Mouse (Mus musculus) ZHBTc4 (cell line): ENCODE results near the gene Plekhg5.
A peak's percentile ranks its signal among the peaks of the same experiment; 100 is the strongest.

Source experiments
- DNase-seq: peaks from one replicate; pipeline ENCODE4 v3.0.0-alpha.2; 2011; ENCODE audit warnings: low read depth, low spot score

Gene Plekhg5

DNA sequence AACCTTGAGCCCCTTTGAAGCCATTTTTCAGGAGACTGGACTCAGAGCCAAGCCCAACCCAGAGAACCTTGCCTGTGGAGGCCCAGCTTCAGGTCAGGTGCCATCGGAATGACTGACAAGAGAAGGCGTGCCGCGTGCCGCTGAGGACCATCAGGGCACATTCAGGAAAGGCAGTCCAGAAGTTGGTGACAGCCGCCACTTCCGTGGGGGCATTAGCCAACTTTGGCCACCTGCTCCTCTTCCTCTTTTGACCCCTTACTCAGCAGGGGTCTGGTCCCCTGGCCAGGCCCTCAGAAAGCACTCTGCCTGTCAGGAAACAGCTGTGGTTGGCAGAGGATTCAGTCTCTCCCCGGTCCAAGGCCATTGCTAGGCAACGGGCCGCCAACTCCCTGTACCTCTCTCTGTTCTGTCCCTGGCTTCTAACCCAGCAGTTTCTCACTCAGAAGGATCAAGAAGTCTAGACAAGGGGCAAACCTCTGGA is at the start of gene Plekhg5:
TSS of gene Plekhg5 (plus strand) at position 378 of the 481 bp plus-strand sequence.
- DNase-seq, result peak; percentile 51

DNA sequence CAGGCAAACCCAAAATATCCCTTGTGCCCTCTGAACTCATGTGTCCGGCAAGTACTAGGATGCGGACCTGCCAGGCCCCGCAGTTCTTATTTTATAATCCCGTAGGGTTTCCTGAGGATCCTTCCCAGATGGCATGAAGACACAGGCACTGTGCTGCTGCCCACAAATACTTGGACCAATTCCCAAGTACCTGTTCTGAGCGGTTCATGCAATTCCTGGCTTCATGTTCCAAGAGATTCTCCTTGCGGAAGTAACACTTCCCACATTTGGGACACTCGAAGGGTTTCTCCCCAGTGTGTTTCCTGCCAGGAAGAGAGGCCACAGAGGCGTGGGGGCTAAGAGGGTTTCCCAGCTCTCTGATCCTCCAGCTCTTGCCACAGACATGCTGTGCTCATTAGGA is 49.8 kb upstream of the Plekhg5 start:
- DNase-seq, result no peak

DNA sequence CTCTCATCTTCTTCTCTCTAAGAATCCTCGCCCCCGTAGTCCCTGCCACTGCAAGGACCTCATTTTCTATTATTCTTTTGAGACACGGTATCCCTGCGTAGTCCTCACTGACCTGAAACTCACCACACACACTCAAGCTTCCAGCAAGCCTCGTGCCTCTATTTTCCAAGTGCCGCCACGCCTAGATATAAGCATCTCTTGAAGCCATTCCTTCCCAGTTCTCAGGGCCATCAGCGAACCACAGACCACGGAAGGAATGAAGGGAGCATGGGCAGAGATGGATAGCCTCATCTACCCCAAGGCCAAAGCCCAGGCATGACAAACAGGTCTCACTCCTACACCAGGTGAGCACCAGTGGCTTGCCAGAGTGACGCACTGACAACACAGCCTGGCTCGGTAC is 47.8 kb upstream of the Plekhg5 start:
- no peak for DNase-seq

DNA sequence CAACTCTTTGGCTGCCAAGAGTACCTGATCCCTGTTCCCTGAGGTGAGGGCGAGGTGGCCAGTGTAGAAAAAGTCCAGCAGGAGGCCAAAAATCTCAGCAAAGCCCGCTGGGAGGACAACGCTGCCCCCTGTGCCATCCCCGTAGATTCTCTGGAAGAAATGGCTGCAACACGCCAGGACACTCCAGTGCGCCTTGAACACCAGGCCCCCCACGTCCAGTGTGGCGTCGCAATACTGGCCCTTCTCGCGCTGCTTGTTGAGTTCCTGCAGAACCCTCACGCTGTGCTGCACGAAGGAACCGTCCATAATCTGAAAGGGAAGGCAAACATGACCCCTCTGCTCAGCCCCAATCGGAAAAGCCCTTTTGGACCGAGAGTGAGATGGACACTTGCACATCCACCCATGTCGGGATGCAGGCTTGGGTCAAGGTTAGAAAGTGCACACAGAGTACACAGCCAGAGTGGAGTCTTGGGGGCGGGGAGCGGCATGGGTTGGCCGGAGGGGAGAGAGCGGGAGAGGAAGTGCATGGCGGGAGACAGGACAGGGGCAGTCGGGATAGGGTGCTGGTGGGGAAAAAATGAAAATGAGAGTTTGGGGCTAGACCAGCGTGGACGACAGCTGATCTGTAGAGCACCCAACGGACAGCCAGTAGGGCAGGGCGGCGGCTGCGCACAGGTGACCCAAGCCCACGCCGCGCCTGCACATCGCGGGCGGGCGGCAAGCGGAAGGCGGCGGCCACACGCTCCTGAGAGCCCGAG is 45.4 kb upstream of the Plekhg5 start:
- DNase-seq, result peak; percentile 75

DNA sequence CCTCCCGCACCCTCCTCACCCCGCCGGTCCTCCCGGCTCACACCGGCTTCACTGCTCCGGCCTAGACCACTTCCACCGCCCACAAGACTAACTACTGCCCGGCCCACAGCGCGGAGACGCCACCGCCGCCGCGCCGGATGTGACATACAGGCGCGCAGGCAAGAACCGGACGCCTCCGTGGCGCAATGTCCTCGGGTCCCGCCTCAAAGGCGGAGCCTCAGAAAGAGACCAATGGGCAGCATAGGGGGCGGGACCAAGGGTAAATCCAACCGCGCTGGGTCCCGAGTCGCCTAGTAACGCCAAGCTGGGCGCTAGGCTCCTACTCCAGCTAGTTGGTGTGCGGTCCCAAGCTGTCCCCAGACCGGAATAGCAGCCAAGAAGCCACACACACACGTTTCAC is 44.8 kb upstream of the Plekhg5 start, which contains the start of gene Zbtb48:
TSS of gene Zbtb48 (minus strand) at position 148 of the 400 bp plus-strand sequence.
- peak; percentile 98 for DNase-seq

DNA sequence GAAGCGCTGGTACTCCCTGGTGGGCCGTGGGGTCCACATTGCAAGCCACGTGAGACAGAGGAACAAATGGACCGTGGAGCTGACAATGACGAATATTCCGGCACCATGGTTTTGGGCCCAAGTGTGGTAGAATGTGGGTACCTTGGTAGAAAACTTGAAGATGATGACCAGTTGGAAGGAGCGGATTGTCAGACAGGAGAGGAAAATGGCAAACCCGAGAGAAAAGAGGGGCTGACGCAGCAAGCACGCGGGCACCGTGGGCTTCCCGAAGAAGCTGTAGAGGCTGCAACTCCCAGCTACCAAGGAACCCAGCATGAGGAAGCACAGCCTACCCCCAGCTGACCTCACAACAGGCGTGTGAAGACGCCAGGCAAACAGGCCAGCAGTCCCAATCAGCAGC is 43.8 kb upstream of the Plekhg5 start:
- DNase-seq, result no peak

DNA sequence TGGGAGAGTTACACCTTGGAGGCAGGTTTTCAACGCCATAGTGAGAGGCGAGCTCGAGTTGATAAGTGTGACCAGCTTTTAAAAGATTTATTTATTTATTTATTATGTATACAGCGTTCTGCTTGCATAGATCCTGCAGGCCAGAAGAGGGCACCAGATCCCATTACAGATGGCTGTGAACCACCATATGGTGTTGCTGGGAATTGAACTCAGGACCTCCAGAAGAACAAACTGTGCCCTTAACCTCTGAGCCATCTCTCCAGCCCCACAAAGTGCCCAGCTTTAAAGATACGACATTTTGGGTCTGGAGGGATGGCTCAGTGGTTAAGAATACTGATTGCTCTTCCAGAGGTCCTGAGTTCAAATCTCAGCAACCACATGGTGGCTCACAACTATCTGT is 43.2 kb upstream of the Plekhg5 start:
- DNase-seq, result no peak

DNA sequence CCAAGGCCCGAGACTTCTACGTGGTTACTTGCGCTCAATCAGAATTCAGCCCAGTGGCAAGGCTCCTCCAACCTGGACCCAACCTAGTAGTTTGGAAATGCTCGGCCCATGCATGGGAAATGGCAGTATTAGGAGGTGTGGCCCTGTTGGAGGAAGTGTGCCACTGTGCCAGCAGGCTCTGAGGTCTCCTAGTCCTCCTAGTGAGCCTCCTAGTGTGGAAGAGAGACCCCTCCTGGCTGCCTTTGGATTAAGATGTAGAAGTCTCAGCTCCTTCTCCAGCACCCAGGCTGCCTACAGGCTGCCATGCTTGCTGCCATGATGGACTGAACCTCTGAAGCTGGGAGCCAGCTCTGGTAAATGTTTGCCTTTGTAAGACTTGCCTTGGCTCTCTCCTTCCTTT is 42.3 kb upstream of the Plekhg5 start:
- DNase-seq, result no peak

DNA sequence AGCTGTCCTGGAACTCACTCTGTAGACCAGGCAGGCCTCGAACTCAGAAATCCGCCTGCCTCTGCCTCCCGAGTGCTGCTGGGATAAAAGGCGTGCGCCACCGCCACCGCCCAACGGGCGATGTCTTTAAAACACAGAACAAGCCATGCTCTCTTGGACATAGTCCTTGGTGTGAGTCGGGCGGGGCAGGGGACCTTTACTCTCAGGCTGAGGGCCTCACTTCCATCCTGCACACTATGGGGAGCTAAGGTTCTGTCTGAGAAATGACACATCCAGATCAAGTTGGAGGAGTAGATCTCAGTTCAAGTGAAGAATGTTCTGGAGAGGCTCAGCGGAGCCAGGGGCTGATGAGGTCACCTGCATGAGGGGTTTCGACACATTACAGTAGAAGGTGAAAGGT is 39.4 kb upstream of the Plekhg5 start:
- no peak for DNase-seq

DNA sequence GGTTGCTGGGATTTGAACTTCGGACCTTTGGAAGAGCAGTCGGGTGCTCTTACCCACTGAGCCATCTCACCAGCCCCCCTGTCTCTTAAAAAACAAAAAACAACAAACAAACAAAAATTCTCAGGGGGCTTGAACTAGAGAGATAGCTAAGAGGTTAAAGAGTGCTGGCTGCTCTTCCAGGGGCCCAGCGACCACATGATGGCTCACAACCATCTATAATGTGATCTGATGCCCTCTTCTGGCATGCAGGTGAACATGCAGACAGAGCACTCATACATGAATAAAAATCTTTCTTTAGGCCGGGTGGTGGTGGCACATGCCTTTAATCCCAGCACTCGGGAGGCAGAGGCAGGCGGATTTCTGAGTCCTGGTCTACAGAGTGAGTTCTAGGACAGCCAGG is 35.8 kb upstream of the Plekhg5 start:
- DNase-seq, result peak; percentile 79

DNA sequence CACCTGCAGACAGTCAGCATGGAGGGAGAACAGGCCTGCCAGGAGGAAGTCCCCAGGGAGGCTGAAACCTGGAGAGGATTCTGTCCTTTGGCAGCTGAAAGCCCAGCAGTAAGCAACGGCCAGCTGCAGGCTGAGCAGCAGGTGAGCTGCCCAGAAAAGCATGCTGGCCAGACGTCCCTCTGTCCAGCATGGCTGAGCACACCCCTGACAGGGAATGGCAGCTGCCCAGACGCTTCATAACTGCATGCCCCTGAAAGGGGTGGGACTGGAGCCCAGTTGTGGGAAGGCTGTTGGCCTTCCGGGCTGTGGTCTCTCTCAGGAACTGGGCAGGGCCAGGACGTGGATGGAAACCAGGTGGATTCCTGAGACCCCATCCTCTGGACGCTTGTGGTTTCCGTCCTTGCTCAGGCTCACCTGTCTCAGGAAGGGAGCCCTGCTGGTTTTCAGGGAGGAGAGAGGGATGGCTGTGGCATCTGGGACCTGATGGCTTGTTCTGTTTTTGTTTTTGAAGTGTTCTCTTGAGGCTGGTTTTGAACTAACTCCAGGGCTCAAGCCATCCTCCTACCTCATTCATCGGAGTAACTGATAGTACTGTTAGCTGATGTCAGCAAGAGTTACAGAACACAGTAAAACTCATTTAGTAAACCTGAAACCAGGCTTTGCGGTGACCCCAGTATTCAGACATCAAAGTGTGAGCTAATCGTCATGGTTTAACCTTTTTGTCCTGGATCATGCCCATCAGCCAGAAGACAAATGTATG is 33.9 kb upstream of the Plekhg5 start, which contains the start of gene Tas1r1:
TSS of gene Tas1r1 (minus strand) at position 344 of the 760 bp plus-strand sequence.
- no peak for DNase-seq

DNA sequence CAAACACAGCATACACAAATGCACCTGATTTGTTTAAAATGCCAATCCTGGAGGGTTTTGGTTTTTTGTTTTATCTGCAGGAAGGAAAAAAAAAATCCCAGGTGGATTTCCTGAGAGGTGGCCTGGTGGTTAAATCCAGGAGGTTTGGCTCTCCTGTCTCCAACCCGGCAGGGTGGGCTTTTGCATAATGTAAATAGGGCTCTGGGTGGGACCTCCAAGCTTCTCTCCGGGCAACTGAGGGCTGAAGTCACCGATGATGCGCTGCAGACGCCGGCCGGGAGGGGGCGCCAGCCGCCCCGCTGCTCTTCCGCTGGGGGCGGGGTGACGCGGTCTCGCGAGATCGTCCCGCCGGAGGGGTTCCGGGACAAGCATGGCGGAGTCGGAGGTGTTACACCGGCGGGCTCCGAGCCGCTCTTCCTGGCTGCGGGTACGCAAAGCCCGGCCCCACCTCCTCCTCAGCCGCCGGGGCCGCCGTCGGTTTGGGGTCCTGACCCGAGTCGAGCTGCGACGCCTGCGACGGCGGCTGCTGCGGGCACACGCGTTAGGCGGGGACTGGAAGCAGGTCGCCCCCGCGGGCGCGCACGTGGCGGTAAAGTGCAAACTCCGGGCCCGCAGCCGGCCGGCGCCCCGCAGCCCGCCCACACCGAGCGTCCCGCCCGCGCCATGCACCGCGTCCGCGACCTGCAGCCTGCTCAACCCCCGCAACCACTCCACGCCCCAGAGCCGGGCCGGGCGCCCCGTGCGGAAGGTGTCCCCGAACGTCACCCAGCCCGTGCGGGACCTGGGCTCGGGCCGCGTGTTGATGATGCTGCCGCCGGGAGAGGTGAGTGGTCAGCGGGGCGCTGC is 33.1 kb upstream of the Plekhg5 start, which contains the start of gene Nol9:
TSS of gene Nol9 (plus strand) at position 337 of the 846 bp plus-strand sequence.
- peak; percentile 96 for DNase-seq

DNA sequence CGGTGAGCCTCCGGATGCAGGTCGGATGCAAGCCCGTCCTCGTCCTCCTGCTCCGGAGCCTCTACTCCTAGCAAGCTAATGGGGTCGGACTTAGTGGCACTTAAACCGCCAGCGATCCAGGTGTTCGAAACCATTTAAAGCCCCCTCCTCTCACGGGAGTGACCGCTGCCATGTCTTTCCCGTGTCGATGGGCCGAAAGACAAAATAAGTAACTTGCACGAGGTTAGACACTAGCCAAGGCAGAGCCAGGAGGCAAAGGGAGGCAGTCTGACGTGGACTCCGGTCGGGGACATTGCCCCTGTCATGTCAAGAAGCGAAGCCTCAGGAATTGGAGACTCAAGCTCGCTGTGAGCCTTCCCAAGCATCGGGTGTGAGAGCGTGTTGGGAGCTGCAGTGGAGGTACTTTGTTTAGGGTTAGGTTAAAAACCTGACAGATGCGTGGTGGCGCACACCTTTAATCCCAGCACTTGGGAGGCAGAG is 32.4 kb upstream of the Plekhg5 start:
- DNase-seq, result no peak

DNA sequence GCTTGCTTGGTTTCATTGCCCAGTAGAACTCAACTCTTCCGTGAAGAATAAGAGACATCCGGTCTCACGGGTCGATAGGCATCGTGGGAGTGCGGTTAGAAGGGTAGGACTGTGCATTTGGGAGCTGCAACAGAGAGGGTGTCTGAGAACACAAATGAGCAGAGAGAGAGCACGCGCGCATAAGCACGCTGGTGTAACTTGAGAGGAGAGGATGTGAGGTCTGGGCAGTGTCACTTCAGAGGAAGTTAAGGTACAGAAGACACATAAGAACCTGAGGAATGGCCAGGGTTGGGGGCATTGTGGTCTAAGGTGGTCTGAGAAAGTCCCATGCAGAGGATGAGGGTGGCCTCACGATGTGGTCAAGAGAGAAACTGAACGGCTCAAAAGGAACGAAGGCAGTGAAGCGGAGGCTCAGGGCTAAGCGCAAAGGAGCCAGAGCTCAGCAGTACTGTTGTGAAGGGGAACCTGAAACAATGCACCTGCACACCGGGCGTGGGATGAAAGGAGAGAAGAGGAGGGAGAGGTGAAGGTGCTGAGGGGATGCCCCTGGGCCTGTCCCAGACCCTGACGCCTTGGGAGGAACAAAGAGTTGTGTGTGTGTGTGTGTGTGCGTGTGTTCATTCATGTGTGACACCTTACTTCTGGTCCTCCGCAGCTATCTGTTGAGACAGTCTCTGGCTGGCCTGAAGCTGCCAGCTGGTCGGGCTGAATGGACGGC is 30.2 kb upstream of the Plekhg5 start:
- DNase-seq, result no peak

DNA sequence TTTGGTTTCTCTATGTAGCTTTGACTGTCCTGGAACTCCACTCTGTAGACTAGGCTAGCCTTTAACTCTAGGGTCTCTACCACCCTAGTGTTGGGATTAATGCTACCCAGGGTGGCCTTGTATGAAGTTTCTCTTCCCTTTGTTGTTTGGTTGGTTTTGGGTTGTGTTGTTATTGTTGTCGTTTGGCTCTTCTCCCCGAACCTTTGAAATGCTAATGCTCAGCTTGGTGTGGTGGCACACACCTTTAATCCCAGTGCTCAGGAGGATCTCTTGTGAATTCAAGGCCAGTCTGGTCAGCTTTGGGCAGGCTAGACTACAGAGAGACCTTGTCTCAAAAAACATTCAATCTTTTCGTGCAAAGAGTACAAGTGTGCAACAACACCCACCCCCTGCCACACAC is 29.1 kb upstream of the Plekhg5 start:
- DNase-seq, result peak; percentile 60

DNA sequence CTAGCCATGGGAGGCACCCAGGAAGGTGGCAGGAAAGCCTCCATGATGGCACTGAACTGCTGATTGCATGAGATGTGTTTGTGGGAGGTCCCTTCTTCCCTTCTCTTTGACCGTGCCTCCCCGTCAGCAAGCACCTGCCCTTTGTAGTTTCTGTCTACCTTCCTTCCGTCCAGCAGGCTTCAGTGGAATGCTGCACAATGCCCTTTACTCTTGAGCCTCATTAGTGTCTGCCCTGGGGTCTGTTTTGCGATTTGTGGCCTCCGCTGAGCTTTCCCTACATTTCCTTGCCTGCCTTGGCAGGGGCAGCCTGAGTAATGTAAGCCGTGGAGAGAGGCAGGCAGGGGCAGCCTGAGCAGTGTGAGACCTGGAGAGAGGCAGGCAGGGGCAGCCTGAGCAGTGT is 27.7 kb upstream of the Plekhg5 start:
- no peak for DNase-seq

DNA sequence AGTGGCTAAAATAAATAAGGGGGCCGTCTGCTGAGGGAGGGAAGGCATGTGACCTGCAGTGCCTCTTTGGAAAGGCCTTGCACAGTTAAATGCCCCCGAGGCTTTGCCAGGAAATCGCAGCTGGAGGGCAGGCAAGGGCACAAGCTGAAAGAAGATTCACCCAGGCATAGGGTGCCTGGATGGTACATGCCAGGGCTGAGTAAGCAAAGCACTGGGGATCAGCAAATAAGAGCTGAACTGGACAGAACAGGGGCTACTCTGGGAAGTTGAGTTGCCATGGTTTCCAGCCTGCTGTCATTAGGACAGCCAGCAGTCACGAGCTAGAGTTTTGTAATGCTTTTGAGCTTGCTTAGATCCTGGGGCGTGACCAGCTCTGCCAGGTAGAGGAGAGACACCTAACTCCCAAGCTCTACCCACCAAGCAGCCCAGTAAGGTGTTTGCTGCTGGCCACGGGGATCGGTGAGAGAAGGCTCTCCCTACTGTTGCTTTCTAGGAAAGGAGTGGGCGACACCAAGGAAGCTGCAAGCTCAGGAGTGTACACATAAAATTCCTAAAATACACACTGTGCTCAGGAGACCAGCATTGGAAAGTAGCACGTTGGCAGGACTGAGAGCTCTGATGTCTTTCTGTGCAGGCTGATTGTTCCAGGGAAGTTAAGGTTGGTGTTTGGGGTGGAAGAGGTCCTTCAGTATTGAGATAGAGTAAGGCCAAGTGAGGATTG is 9.7 kb upstream of the Plekhg5 start:
- no peak for DNase-seq

DNA sequence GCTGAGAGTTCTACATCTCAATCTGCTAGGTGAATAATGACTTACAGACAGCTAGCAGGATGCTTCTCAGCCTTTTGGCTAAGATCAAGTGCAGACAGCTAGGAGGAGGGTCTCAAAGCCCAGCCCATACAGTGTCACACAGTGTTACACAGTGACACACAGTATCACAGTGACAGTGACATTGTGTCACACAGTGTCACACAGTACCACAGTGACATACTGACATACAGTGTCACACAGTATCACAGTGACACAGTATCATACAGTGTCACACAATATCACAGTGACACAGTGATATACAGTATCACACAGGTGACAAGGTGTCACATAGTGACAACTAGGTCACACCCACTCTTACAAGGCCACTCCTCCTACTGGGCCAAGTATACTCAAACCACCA is 5.0 kb upstream of the Plekhg5 start:
- no peak for DNase-seq

DNA sequence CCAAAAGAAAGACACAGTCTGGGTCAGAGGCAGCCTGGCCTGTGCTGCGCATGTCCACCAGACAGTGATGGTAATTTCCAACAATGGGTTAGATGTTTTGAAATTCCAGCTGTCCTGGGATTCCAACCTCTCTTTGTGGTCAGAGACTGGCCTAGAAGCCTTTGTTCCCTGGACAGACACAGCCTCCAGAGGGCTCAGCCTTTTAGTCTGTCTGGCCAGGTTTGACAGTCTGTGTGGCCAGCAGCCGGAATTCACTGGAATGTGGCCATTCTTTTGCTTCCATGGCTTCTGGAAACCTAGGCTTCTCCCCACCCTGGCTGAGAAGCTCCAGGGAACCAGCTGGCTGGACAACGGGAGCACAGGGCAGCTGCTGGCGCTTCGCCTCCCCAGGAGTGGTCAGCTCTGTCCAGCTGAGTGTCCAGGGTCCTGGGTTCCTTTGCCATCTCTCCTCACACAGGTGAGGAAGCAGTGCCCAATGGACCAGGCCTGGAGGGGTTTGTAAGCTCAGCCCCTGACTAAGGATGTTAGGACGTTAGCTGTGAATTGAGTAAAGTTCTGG is 4.1 kb upstream of the Plekhg5 start:
- no peak for DNase-seq

DNA sequence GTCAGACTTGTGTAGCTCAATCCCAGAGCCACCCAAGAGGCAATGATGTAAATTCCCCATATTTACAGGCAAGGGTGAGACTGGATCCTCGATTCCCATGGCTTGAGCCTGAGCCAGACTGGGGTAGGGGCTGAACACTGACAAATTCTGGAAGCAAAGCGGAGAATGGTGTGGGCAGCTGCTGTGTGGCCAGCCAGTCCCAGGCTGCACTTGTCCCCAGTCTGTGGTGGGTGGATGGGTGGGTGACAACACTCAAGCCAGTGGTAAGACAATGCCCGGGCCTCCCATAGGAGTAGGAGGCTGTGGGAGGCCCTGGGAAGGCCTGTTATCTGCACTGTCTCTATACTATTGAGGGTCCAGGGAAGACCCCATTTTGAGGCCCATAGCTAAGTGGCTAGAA is 3.1 kb upstream of the Plekhg5 start:
- DNase-seq, result no peak
